Mouse (Mus musculus) brain, embryonic 14.5 days (tissue): ENCODE data around the gene Tnfrsf12a.

Experiments
- CTCF ChIP-seq: fragments of 200-500 bp; IDR thresholded peaks from 2 replicates; pipeline ENCODE4 v1.5.1; 2012; ENCODE audit warnings: inconsistent platforms, mild to moderate bottlenecking, moderate library complexity, borderline replicate concordance; ENCODE audit not compliant: insufficient read depth, insufficient read length; ENCODE audit errors: extremely low read depth
- POLR2A ChIP-seq: fragments of 200-500 bp; IDR thresholded peaks from 2 replicates; pipeline ENCODE4 v1.6.1; 2012; ENCODE audit warnings: mild to moderate bottlenecking, inconsistent platforms, borderline replicate concordance; ENCODE audit not compliant: poor library complexity, insufficient read depth, insufficient read length, severe bottlenecking; ENCODE audit errors: extremely low read depth

- TF ChIP-seq CTCF (no peak), POLR2A (no peak)
Observed at GRCm38 (mm10) chr17:23674271-23674952, 2.9 kb downstream of the Tnfrsf12a start.
